Comparison of ENCODE assay signal across 10 mouse cellular contexts in genomic region chr4:149846861-149847631, GRCm38 (mm10).
DNase-seq lines count a peak whose midpoint lies in the region; ATAC-seq and TF ChIP-seq lines count a peak whose summit lies in the region.
"Had no signal": no experiment of that assay in that cellular context is flagged by ENCODE, and none has a peak within 500 bp of the region (broad histone marks: within the 10 kb centered on the region; RNA-seq: fewer than 3 reads in every experiment).

No protein-coding gene starts in this region.

- no peak for TF ChIP-seq CTCF in hindbrain, postnatal 0 days (IDR thresholded peaks at IDR 0.05; ENCODE audit: low read depth)

- ATAC-seq in hindbrain, postnatal 0 days = no peak; the same call in 1 of the 2 replicates
- no peak for ATAC-seq in hindbrain, embryonic 14.5 days (ENCODE audit: low FRiP score)
- ATAC-seq in hindbrain, embryonic 11.5 days (ENCODE audit: low FRiP score) = no peak

- WGBS in hindbrain, postnatal 0 days = 67% methylated on average over 22 of the region's 22 CpGs
- 84% methylated on average over 22 of the region's 22 CpGs for WGBS in hindbrain, embryonic 14.5 days
- 86% methylated on average over 22 of the region's 22 CpGs for WGBS in hindbrain, embryonic 11.5 days

- DNase-seq in hindbrain, postnatal 0 days (ENCODE audit: low spot score) = peak; percentile 43
- no peak for DNase-seq in hindbrain, embryonic 14.5 days (ENCODE audit: low spot score)
- DNase-seq in heart, adult 8-10 months (ENCODE audit: low spot score) = peak; percentile 79
- peak; percentile 83 for DNase-seq in lung, postnatal 10 days
- DNase-seq in thymus, postnatal 14 days = no peak
- no peak for DNase-seq in hindbrain, embryonic 11.5 days (ENCODE audit: low spot score)
- DNase-seq in embryo, embryonic 10 days (ENCODE audit: low spot score) = no peak

- H3K4me3 ChIP-seq in hindbrain, postnatal 0 days (ENCODE audit: low read length) = no peak overlapping the region
- no peak overlapping the region for H3K4me3 ChIP-seq in hindbrain, embryonic 14.5 days (replicated peaks; ENCODE audit: low read length)
- no peak overlapping the region for H3K4me3 ChIP-seq in brown adipose tissue, adult 24 weeks (ENCODE audit: insufficient read depth, low read depth, low read length)
- no peak overlapping the region for H3K4me3 ChIP-seq in hindbrain, embryonic 11.5 days (ENCODE audit: low read depth, low read length)
- H3K4me3 ChIP-seq: midbrain, embryonic 12.5 days had no signal

- no peak overlapping the region for H3K9ac ChIP-seq in hindbrain, postnatal 0 days (replicated peaks; ENCODE audit: low read length)
- H3K9ac ChIP-seq in hindbrain, embryonic 14.5 days = no peak overlapping the region
- no peak overlapping the region for H3K9ac ChIP-seq in hindbrain, embryonic 11.5 days (ENCODE audit: low read depth, low read length)
- H3K9ac ChIP-seq: midbrain, embryonic 12.5 days had no signal

- H3K4me2 ChIP-seq in hindbrain, postnatal 0 days (ENCODE audit: low read depth, low read length) = no peak overlapping the region
- H3K4me2 ChIP-seq in hindbrain, embryonic 14.5 days (replicated peaks) = no peak overlapping the region
- H3K4me2 ChIP-seq in hindbrain, embryonic 11.5 days (replicated peaks; ENCODE audit: low read depth, low read length) = no peak overlapping the region
- H3K4me2 ChIP-seq: midbrain, embryonic 12.5 days had no signal

- no peaks in the 10 kb centered on the region for H3K9me3 ChIP-seq in hindbrain, postnatal 0 days (ENCODE audit: low read length)
- H3K9me3 ChIP-seq in hindbrain, embryonic 14.5 days (ENCODE audit: control insufficient read depth, low read length) = no peaks in the 10 kb centered on the region
- no peaks in the 10 kb centered on the region for H3K9me3 ChIP-seq in hindbrain, embryonic 11.5 days (ENCODE audit: control insufficient read depth, low read length)
- H3K9me3 ChIP-seq: G1E; midbrain, embryonic 12.5 days had no signal

- H3K4me1 ChIP-seq in hindbrain, postnatal 0 days (ENCODE audit: insufficient read depth, low read length) = no peaks in the 10 kb centered on the region
- no peaks in the 10 kb centered on the region for H3K4me1 ChIP-seq in hindbrain, embryonic 14.5 days (replicated peaks; ENCODE audit: control insufficient read depth, insufficient read depth, low read length)
- peaks cover 21% of the 10 kb centered on the region for H3K4me1 ChIP-seq in brown adipose tissue, adult 24 weeks (ENCODE audit: control insufficient read depth, insufficient read depth, insufficient read length, low read length)
- H3K4me1 ChIP-seq in hindbrain, embryonic 11.5 days (replicated peaks; ENCODE audit: control insufficient read depth, insufficient read depth, low read length) = no peaks in the 10 kb centered on the region

- H3K27me3 ChIP-seq in hindbrain, postnatal 0 days (ENCODE audit: insufficient read depth, low read length) = no peaks in the 10 kb centered on the region
- no peaks in the 10 kb centered on the region for H3K27me3 ChIP-seq in hindbrain, embryonic 14.5 days (ENCODE audit: control insufficient read depth, insufficient read depth, low read length)
- no peaks in the 10 kb centered on the region for H3K27me3 ChIP-seq in hindbrain, embryonic 11.5 days (ENCODE audit: control insufficient read depth, insufficient read depth, low read length)
- H3K27me3 ChIP-seq: midbrain, embryonic 12.5 days had no signal

- no peaks in the 10 kb centered on the region for H3K36me3 ChIP-seq in hindbrain, postnatal 0 days (ENCODE audit: insufficient read depth, low read length)
- H3K36me3 ChIP-seq in hindbrain, embryonic 14.5 days (replicated peaks; ENCODE audit: control insufficient read depth, insufficient read depth) = no peaks in the 10 kb centered on the region
- H3K36me3 ChIP-seq in hindbrain, embryonic 11.5 days (ENCODE audit: control insufficient read depth, insufficient read depth, low read length) = no peaks in the 10 kb centered on the region
- H3K36me3 ChIP-seq: G1E; midbrain, embryonic 12.5 days had no signal

- H3K27ac ChIP-seq in hindbrain, postnatal 0 days = no peak overlapping the region
- H3K27ac ChIP-seq in hindbrain, embryonic 14.5 days = no peak overlapping the region
- peak overlapping the region; percentile 84 for H3K27ac ChIP-seq in brown adipose tissue, adult 24 weeks (replicated peaks; ENCODE audit: low read depth, low read length)
- H3K27ac ChIP-seq in hindbrain, embryonic 11.5 days (ENCODE audit: low read depth, low read length) = no peak overlapping the region
- H3K27ac ChIP-seq: midbrain, embryonic 12.5 days had no signal

Comparison
In these comparisons a context has a peak if more than half of its experiments do, and no peak if none do; other contexts are left out.
1. DNase-seq: peak in hindbrain, postnatal 0 days (single experiment), heart, adult 8-10 months (single experiment) and lung, postnatal 10 days (single experiment); none in hindbrain, embryonic 14.5 days (single experiment), thymus, postnatal 14 days (single experiment), hindbrain, embryonic 11.5 days (single experiment) and embryo, embryonic 10 days (single experiment).